In genomic region chr10:121585791-121586642, GRCm38 (mm10) we compare ENCODE assay signal across 7 mouse cellular contexts. TPM values are rescaled to one million over a fixed set of nuclear protein-coding genes. Genes with fewer than 3 reads are reported as not detected.
A peak's percentile ranks its signal among the peaks of the same experiment; 100 is the strongest.
DNase-seq lines count a peak whose midpoint lies in the region; ATAC-seq and TF ChIP-seq lines count a peak whose summit lies in the region.

No protein-coding gene starts in this region.

- peak overlapping the region; percentile 88 for H3K4me2 ChIP-seq in hindbrain, embryonic 15.5 days

- peak overlapping the region; percentile 87 for H3K9ac ChIP-seq in hindbrain, embryonic 15.5 days

- H3K4me3 ChIP-seq in spleen, adult 2 months (ENCODE audit: extremely low read depth, insufficient read depth, insufficient read length): peak overlapping the region; percentile 98
- H3K4me3 ChIP-seq in erythroblast, embryonic 14.5 days (replicated peaks): peak overlapping the region; percentile 95
- peak overlapping the region; percentile 96 for H3K4me3 ChIP-seq in hindbrain, embryonic 15.5 days
- peak overlapping the region; percentile 97 for H3K4me3 ChIP-seq in megakaryocyte, embryonic 14.5 days (replicated peaks)

- no peaks in the 10 kb centered on the region for H3K27me3 ChIP-seq in spleen, adult 2 months (ENCODE audit: control insufficient read depth, insufficient read depth, low read length)
- no peaks in the 10 kb centered on the region for H3K27me3 ChIP-seq in erythroblast, embryonic 14.5 days (ENCODE audit: control insufficient read depth)
- H3K27me3 ChIP-seq in hindbrain, embryonic 15.5 days: no peaks in the 10 kb centered on the region
- no peaks in the 10 kb centered on the region for H3K27me3 ChIP-seq in megakaryocyte, embryonic 14.5 days (replicated peaks)

- peaks cover 4% of the 10 kb centered on the region for H3K36me3 ChIP-seq in spleen, adult 2 months (ENCODE audit: control insufficient read depth, insufficient read depth, low read length)
- H3K36me3 ChIP-seq in erythroblast, embryonic 14.5 days (ENCODE audit: control insufficient read depth): peaks cover 47% of the 10 kb centered on the region
- peaks cover 22% of the 10 kb centered on the region for H3K36me3 ChIP-seq in hindbrain, embryonic 15.5 days
- H3K36me3 ChIP-seq in megakaryocyte, embryonic 14.5 days (replicated peaks; ENCODE audit: low read length): peaks cover 47% of the 10 kb centered on the region

- peaks cover 4% of the 10 kb centered on the region for H3K4me1 ChIP-seq in spleen, adult 2 months (ENCODE audit: control insufficient read depth, insufficient read depth, insufficient read length)
- peaks cover 31% of the 10 kb centered on the region for H3K4me1 ChIP-seq in erythroblast, embryonic 14.5 days (ENCODE audit: control insufficient read depth)
- H3K4me1 ChIP-seq in hindbrain, embryonic 15.5 days (replicated peaks): peaks cover 17% of the 10 kb centered on the region
- H3K4me1 ChIP-seq in megakaryocyte, embryonic 14.5 days: peaks cover 55% of the 10 kb centered on the region

- peak overlapping the region; percentile 15; the same call in 1 of the 2 replicates for H3K27ac ChIP-seq in spleen, adult 2 months (ENCODE audit: insufficient read depth, low read length)
- peak overlapping the region; percentile 83 for H3K27ac ChIP-seq in hindbrain, embryonic 15.5 days (replicated peaks)

- TF ChIP-seq POLR2A in spleen, adult 2 months (IDR thresholded peaks at IDR 0.05; ENCODE audit: low read depth, low read length): no peak

- H3K9me3 ChIP-seq in erythroblast, embryonic 14.5 days (ENCODE audit: control insufficient read depth, low read length): no peaks in the 10 kb centered on the region
- no peaks in the 10 kb centered on the region for H3K9me3 ChIP-seq in hindbrain, embryonic 15.5 days
- no peaks in the 10 kb centered on the region for H3K9me3 ChIP-seq in megakaryocyte, embryonic 14.5 days

- DNase-seq in spleen, adult 2 months (ENCODE audit: low read depth in 1 of 2, low spot score in 2 of 2): no peak
- no peak for DNase-seq in spleen, postnatal 36 days (ENCODE audit: low spot score in 2 of 2)
- no peak for DNase-seq in yolk sac, embryonic 10.5 days (ENCODE audit: low spot score)

- 1% methylated on average over 38 of the region's 48 CpGs for WGBS in spleen, adult 2 months
- 6% methylated on average over 29 of the region's 48 CpGs for WGBS in hindbrain, embryonic 15.5 days

- no peak for TF ChIP-seq CTCF in spleen, adult 2 months (IDR thresholded peaks at IDR 0.05; ENCODE audit: extremely low read depth, insufficient read depth, insufficient read length, insufficient replicate concordance)

- peak; percentile 10 for ATAC-seq in activated CD4-positive, CD25-positive, alpha-beta regulatory T cell, adult 4 months
- peak; percentile 86 for ATAC-seq in hindbrain, embryonic 15.5 days (ENCODE audit: low FRiP score, low read depth)

RNA-seq across cellular contexts. Expression of gene Tbk1, which starts 0.6 kb away (rescaled TPM):
- polyA plus RNA-seq in spleen, adult 2 months (2012; rRNA removed): 8.6 and 9.8 TPM in 2 replicates
- polyA plus RNA-seq in activated CD4-positive, CD25-positive, alpha-beta regulatory T cell, adult 4 months (2017; shearing (Covaris generic)): 10 to 100 TPM; 69.4 to 74.8 TPM
- 0.09 and 0.18 TPM in 2 replicates for polyA plus RNA-seq in erythroblast, embryonic 14.5 days (2012)
- 27.3 and 28.4 TPM in 2 replicates for polyA plus RNA-seq in hindbrain, embryonic 15.5 days (2015; fragmentation: Nextera tagmentation; extraction: Ambion mirVana)
- 2.7 TPM in 1 of 2 replicates, not detected in the other for polyA plus RNA-seq in megakaryocyte, embryonic 14.5 days (2012; ENCODE audit: insufficient read depth, low replicate concordance)

RNA-seq across cellular contexts. Expression of gene Xpot, which starts 40.1 kb away (rescaled TPM):
- 44.0 and 63.8 TPM in 2 replicates for polyA plus RNA-seq in spleen, adult 2 months (2012; rRNA removed)
- polyA plus RNA-seq in activated CD4-positive, CD25-positive, alpha-beta regulatory T cell, adult 4 months (2017; shearing (Covaris generic)): 10 to 100 TPM; 14.2 to 17.9 TPM
- 0.26 and 1.7 TPM in 2 replicates for polyA plus RNA-seq in erythroblast, embryonic 14.5 days (2012)
- polyA plus RNA-seq in hindbrain, embryonic 15.5 days (2015; fragmentation: Nextera tagmentation; extraction: Ambion mirVana): 30.2 and 31.4 TPM in 2 replicates
- polyA plus RNA-seq in megakaryocyte, embryonic 14.5 days (2012; ENCODE audit: insufficient read depth, low replicate concordance): 13.3 and 24.8 TPM in 2 replicates

RNA-seq across cellular contexts. Expression of gene D930020B18Rik, which starts 55.4 kb away (rescaled TPM):
- 0.02 TPM in 1 of 2 replicates, not detected in the other for polyA plus RNA-seq in spleen, adult 2 months (2012; rRNA removed)
- under 1 TPM; 0.29 to 0.41 TPM for polyA plus RNA-seq in activated CD4-positive, CD25-positive, alpha-beta regulatory T cell, adult 4 months (2017; shearing (Covaris generic))
- polyA plus RNA-seq in erythroblast, embryonic 14.5 days (2012): not detected in 2 replicates
- 0.21 and 0.24 TPM in 2 replicates for polyA plus RNA-seq in hindbrain, embryonic 15.5 days (2015; fragmentation: Nextera tagmentation; extraction: Ambion mirVana)
- polyA plus RNA-seq in megakaryocyte, embryonic 14.5 days (2012; ENCODE audit: insufficient read depth, low replicate concordance): not detected in 2 replicates
